Mouse (Mus musculus): ENCODE results near the gene Rsrp1. TPM values are rescaled to one million over a fixed set of nuclear protein-coding genes. Genes with fewer than 3 reads are reported as not detected.
"Not testable (repeated sequence)": the region's sequence is repeated elsewhere in the genome, so short reads cannot be mapped to it uniquely, and the experiment has no call there.

Rsrp1 gene
- polyA plus RNA-seq (2015; fragmentation: Nextera tagmentation; extraction: Ambion mirVana), result 538 and 556 TPM in 2 replicates

DNA sequence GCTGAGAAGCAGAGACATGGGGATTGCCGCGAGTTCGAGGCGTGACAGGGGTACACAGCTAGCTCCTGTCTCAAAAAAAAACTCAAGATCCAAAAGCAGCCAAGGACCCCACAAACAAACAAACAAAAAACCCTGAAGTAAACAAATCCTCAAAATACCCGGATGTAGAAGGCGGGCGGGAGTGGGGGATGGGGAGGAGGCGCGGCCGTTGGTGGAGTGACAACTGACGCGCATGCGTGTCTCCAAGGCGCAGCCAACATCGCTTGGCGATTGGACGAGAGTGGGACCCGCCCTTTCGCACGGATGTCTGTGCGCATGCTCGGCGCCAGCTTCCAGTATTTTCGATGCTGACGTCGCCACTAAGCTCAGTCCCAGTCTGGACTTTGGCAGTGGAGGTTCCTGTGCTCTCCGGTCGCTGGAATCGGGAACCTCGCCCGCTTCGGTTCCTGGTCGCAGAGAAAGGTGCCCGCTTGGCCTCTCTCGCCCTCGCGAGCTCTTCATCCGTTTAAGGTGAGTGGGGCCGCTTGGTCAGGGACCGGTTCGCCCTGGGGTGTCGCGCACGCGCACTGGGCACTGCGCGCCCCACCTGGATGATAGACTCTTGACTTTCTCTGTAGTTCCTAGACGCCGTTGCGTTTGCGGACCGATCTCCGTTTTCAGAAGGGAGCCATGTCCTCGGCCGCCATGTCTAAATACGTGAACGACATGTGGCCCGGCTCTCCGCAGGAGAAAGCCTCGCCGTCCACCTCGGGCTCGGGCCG lies at the start of gene Rsrp1:
Gene Rsrp1 (plus strand): TSS at position 335 of the 761 bp plus-strand sequence.
- peak within 1 kb of the TSS; percentile 96 for H3K4me2 ChIP-seq
- no peaks in the 10 kb centered on the region for H3K27me3 ChIP-seq
- no peaks in the 10 kb centered on the region for H3K9me3 ChIP-seq
- peak within 1 kb of the TSS; percentile 94 for H3K27ac ChIP-seq
- under 1% methylated on average over 64 of the region's 64 CpGs for WGBS
- H3K9ac ChIP-seq, result peak within 1 kb of the TSS; percentile 99
- ATAC-seq (ENCODE audit: low FRiP score), result peak; percentile 93
- H3K4me3 ChIP-seq, result peak within 1 kb of the TSS; percentile 100
- H3K36me3 ChIP-seq, result peaks cover 30% of the 10 kb centered on the region
- H3K4me1 ChIP-seq (replicated peaks), result peaks cover 31% of the 10 kb centered on the region

DNA sequence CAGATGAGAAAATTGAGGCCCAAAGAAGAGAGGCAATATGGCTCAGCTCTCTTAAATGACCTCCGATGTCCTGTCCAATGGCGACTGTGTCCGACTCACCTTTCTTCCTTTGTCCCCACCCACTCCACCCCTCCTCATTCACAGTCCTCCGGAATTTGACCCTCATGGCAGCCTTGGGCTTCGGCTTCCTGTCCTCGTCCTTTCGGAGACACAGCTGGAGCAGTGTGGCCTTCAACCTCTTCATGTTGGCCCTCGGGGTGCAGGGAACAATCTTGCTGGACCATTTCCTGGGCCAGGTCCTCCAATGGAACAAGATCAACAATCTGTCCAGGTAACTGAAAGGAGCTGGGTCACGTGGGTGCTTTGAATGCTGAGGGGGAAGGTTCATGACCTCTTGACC lies 47.2 kb upstream of the Rsrp1 start:
- H3K9me3 ChIP-seq, result no peaks in the 10 kb centered on the region
- no peak overlapping the region for H3K9ac ChIP-seq
- no peak overlapping the region for H3K27ac ChIP-seq
- no peak overlapping the region for H3K4me3 ChIP-seq
- H3K4me1 ChIP-seq (replicated peaks), result peaks cover 10% of the 10 kb centered on the region
- no peaks in the 10 kb centered on the region for H3K36me3 ChIP-seq
- no peak for ATAC-seq (ENCODE audit: low FRiP score)
- no peak overlapping the region for H3K4me2 ChIP-seq
- WGBS, result 81% methylated on average over 9 of the region's 9 CpGs
- peaks cover 5% of the 10 kb centered on the region; the same call in 1 of the 2 replicates for H3K27me3 ChIP-seq

DNA sequence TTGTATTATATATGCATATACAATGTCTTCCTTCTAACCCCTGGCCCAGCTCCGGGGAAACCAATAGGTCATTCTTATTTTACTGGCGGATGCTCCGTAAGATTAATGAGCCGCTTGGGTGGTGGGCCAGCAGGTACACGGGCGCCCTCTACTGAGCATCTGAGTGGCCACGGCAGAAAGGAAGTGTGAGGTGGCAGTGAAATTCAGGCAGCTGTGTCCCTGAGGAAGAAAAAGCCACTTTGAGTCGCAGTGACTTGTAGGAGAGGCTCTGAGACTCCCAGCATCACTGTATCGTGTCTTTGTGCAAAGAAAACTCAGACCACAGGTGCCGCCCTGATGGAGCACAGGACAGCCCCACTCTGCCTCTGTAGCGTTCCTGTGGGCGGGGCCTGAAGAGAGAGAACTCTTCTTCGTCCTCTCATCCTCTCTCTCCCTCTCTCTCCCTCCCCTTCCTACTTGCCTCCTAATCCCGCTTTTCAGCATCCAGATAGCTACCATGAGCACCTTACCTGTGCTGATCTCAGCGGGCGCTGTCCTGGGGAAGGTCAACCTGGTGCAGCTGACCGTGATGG lies 43.9 kb upstream of the Rsrp1 start:
- ATAC-seq (ENCODE audit: low FRiP score), result no peak
- no peak overlapping the region for H3K27ac ChIP-seq
- peak overlapping the region; percentile 49 for H3K9ac ChIP-seq
- peaks cover 10% of the 10 kb centered on the region for H3K4me1 ChIP-seq (replicated peaks)
- H3K4me3 ChIP-seq, result peak overlapping the region; percentile 30
- H3K36me3 ChIP-seq, result no peaks in the 10 kb centered on the region
- peak overlapping the region; percentile 59 for H3K4me2 ChIP-seq
- no peaks in the 10 kb centered on the region for H3K27me3 ChIP-seq
- no peaks in the 10 kb centered on the region for H3K9me3 ChIP-seq
- WGBS, result 3% methylated on average over 17 of the region's 17 CpGs

DNA sequence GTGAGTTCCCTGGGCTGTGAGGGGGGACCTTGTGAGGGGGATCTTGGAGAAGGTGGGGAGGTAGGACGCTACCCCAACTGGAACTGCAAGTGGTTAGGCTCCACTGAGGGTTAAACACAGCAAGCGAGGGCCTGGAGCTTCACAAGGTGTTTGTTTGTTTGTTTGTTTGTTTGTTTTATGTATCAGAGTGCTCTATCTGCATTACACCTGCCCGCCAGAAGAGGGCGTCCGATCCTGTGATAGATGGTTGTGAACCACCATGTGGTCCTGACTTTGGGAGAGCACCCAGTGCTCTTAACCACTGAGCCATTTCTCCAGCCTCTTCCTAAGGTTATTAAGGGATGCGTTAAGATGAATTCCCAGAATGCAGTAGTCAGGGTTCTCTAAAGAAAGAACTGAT lies 43.4 kb upstream of the Rsrp1 start:
- H3K9me3 ChIP-seq, result no peaks in the 10 kb centered on the region
- WGBS, result 38% methylated on average over 6 of the region's 6 CpGs
- H3K4me3 ChIP-seq, result peak overlapping the region; percentile 30
- H3K4me2 ChIP-seq, result peak overlapping the region; percentile 59
- peaks cover 10% of the 10 kb centered on the region for H3K4me1 ChIP-seq (replicated peaks)
- H3K9ac ChIP-seq, result peak overlapping the region; percentile 49
- no peaks in the 10 kb centered on the region for H3K36me3 ChIP-seq
- H3K27me3 ChIP-seq, result no peaks in the 10 kb centered on the region
- ATAC-seq (ENCODE audit: low FRiP score), result no peak
- no peak overlapping the region for H3K27ac ChIP-seq

DNA sequence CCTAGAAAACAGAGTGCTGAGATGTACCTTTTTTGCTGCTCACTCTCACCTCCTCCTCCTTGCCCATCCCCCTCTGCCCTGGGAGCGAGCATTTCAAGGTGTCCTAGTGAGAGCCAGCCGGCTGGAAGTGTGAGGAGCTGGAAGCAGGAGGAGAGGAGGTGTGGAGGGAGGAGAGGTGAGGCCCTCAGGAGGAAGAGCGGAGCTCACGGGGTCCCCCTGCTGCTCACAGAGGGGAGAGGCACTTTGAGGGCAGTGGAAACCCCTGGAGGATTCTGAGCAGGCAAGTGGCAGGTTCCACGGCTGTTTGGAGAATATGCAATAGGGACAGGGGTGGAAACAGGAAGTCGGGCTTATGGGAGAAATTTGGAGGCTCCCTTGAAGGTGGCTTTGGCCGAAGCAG lies 40.1 kb upstream of the Rsrp1 start:
- H3K36me3 ChIP-seq, result no peaks in the 10 kb centered on the region
- no peak overlapping the region for H3K4me3 ChIP-seq
- ATAC-seq (ENCODE audit: low FRiP score), result no peak
- 36% methylated on average over 6 of the region's 7 CpGs for WGBS
- peaks cover 10% of the 10 kb centered on the region for H3K4me1 ChIP-seq (replicated peaks)
- no peak overlapping the region for H3K9ac ChIP-seq
- no peak overlapping the region for H3K27ac ChIP-seq
- no peak overlapping the region for H3K4me2 ChIP-seq
- H3K9me3 ChIP-seq, result no peaks in the 10 kb centered on the region
- H3K27me3 ChIP-seq, result no peaks in the 10 kb centered on the region

DNA sequence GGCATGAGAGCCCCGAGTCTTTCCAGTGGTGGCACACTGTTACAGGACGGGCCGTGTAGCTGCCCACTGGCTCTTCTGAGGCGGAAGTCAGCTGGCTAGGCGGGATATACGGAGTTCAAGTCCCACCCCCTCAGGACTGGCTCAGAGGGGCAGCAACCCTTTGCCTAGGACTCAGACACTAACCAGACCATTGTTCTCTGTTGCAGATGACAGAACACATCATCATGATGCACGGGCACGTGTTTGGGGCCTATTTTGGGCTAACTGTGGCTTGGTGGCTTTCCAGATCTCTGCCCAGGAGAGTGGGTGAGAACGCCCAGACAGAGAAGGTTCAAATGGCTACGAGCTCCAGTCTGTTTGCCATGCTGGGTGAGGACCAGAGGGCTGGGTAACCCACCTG lies 39.6 kb upstream of the Rsrp1 start:
- peaks cover 10% of the 10 kb centered on the region for H3K4me1 ChIP-seq (replicated peaks)
- no peak for ATAC-seq (ENCODE audit: low FRiP score)
- 90% methylated on average over 10 of the region's 10 CpGs for WGBS
- no peak overlapping the region for H3K9ac ChIP-seq
- H3K4me2 ChIP-seq, result no peak overlapping the region
- H3K4me3 ChIP-seq, result no peak overlapping the region
- no peaks in the 10 kb centered on the region for H3K9me3 ChIP-seq
- H3K36me3 ChIP-seq, result no peaks in the 10 kb centered on the region
- no peaks in the 10 kb centered on the region for H3K27me3 ChIP-seq
- H3K27ac ChIP-seq, result no peak overlapping the region

DNA sequence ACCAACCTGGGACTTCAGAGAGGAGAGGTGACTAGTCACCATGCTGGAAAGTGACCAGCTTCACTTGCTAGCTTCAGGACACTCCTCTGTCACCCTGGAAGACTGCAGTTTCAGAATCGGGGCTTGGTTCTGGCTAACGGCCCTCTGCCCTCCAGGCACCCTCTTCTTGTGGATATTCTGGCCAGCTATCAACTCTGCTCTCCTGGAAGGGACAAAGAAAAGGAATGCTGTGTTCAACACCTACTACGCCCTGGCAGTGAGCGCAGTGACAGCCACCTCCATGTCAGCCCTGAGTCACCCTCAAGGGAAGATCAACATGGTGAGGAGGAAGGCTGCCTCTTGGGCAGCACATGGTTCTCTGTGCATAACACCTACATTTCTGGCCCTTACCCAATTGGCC lies 39.0 kb upstream of the Rsrp1 start:
- no peak for ATAC-seq (ENCODE audit: low FRiP score)
- Histone ChIP-seq H3K36me3 (no peaks in the 10 kb centered on the region), H3K4me3 (no peak overlapping the region), H3K27ac (no peak overlapping the region), H3K4me2 (no peak overlapping the region), H3K9me3 (no peaks in the 10 kb centered on the region), H3K9ac (no peak overlapping the region), H3K4me1 (replicated peaks) (peaks cover 7% of the 10 kb centered on the region), H3K27me3 (no peaks in the 10 kb centered on the region)
- WGBS, result 78% methylated on average over 4 of the region's 4 CpGs

DNA sequence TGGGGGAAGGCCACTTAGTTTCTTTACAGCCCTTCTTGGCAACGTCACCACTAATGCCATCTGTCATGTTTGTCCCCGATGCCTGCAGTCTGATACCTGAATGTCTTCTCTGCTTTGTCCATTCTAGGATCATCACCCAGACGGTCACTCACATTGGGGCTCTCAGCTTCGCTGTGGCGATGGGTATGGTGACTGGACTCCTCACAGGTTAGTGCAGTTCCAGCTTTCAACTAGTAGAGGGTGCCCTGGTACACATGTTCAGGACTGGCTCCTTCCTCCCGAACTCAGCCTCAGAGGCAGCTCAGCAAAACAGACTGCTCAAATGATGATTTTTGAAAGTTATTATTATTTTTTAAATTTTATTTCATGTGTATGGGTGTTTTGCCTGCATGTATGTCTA lies 31.3 kb upstream of the Rsrp1 start:
- ATAC-seq (ENCODE audit: low FRiP score), result no peak
- Histone ChIP-seq H3K9ac (no peak overlapping the region), H3K4me2 (no peak overlapping the region), H3K36me3 (peaks cover 19% of the 10 kb centered on the region), H3K4me3 (no peak overlapping the region), H3K27me3 (no peaks in the 10 kb centered on the region), H3K9me3 (no peaks in the 10 kb centered on the region), H3K4me1 (replicated peaks) (0 out of 2 replicates have a peak, but pooled peaks cover 3% of the 10 kb centered on the region), H3K27ac (no peak overlapping the region)
- 82% methylated on average over 6 of the region's 6 CpGs for WGBS

DNA sequence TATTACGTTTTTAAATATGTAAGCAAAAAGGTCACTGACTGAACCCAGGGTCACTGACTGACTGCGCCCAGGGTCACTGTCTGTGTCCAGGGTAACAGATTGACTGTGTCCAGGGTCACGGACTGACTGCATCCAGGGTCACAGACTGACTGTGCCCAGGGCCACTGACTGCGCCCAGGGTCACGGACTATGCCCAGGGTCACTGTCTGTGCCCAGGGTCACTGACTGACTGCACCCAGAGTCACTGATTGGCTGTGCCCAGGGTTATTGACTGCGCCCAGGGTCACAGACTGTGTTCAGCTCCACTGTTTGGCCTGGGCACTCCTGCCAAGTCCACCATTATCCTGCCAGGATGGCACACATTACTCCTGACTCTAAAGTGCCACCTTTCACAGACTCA lies 26.1 kb upstream of the Rsrp1 start:
- H3K4me1 ChIP-seq (replicated peaks), result 0 out of 2 replicates have a peak, but pooled peaks cover 3% of the 10 kb centered on the region
- H3K4me3 ChIP-seq, result no peak overlapping the region
- no peak for ATAC-seq (ENCODE audit: low FRiP score)
- peaks cover 69% of the 10 kb centered on the region for H3K36me3 ChIP-seq
- no peaks in the 10 kb centered on the region for H3K27me3 ChIP-seq
- no peaks in the 10 kb centered on the region for H3K9me3 ChIP-seq
- 88% methylated on average over 6 of the region's 6 CpGs for WGBS
- no peak overlapping the region for H3K27ac ChIP-seq
- no peak overlapping the region for H3K9ac ChIP-seq
- no peak overlapping the region for H3K4me2 ChIP-seq

DNA sequence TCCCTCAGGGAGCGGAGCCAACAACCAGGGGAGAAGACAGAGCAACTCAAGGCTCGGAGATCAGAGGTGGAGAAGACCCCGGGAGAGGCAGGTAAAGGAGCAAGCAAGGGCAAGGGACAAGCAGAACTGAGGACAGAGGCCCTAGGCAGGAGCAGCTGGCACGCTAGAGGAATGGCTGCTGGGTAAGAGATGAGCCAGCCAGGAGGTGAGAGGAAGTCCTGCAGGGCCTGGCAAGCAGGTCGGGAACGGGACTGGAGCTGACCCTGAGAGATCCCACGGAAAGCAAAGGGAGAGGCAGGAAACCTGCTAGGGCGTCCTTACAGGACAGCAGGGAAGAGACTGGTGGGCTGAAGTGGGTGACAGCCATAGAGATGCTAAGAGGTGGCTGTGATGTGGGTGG lies 22.3 kb upstream of the Rsrp1 start:
- Histone ChIP-seq H3K9ac (no peak overlapping the region), H3K4me2 (no peak overlapping the region), H3K27ac (no peak overlapping the region), H3K4me3 (no peak overlapping the region), H3K4me1 (replicated peaks) (no peaks in the 10 kb centered on the region), H3K27me3 (no peaks in the 10 kb centered on the region), H3K9me3 (no peaks in the 10 kb centered on the region), H3K36me3 (peaks cover 99% of the 10 kb centered on the region)
- no peak for ATAC-seq (ENCODE audit: low FRiP score)
- 94% methylated on average over 8 of the region's 8 CpGs for WGBS

DNA sequence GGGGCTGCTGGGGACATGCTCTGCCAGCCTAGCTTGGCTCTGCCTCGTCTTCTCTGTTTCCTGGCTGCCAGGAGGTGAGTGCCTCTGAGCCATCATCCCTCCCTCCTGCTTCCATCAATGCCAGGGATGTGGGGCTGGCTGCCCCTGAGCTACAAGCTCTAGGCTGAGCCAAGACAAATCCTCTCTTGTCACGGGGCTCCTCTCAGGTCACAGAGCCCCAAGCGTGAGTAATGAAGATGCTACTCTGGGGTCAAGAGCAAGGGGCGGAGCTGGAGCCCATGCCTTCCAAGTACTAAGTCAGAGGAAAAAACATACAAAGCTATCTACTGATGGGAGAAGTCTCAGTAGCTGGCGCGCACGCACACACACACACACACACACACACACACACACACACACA lies 20.3 kb upstream of the Rsrp1 start:
- Histone ChIP-seq H3K4me3 (no peak overlapping the region), H3K4me1 (replicated peaks) (no peaks in the 10 kb centered on the region), H3K36me3 (peaks cover 100% of the 10 kb centered on the region), H3K27me3 (no peaks in the 10 kb centered on the region), H3K4me2 (no peak overlapping the region), H3K9ac (no peak overlapping the region), H3K9me3 (no peaks in the 10 kb centered on the region), H3K27ac (no peak overlapping the region)
- no peak for ATAC-seq (ENCODE audit: low FRiP score)
- 72% methylated on average over 7 of the region's 7 CpGs for WGBS

DNA sequence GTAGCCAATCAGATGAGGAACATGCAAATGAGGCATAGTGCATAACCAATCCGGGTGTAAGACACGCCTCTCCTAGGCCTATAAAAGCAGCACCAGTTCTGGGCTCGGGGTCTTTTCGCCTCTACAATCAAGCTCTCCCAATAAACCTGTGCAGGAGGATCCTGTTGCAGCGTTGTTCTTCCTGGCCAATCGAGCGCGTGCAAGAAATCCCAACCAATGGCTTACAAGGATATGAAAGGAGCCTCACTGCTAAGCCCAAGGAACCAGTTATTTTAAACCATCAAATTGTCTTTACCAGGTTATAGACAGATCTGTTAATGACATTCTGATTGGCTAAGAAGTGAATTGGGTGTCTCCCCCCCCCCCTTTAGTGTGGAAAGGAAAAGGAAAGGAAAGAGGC lies 12.0 kb upstream of the Rsrp1 start:
- H3K27ac ChIP-seq; H3K27me3 ChIP-seq; H3K9me3 ChIP-seq; H3K4me3 ChIP-seq; H3K4me2 ChIP-seq; ATAC-seq (ENCODE audit: low FRiP score); H3K9ac ChIP-seq: not testable (repeated sequence)
- Histone ChIP-seq H3K36me3 (peaks cover 50% of the 10 kb centered on the region), H3K4me1 (replicated peaks) (peaks cover 22% of the 10 kb centered on the region)
- WGBS, result 98% methylated on average over 8 of the region's 8 CpGs

DNA sequence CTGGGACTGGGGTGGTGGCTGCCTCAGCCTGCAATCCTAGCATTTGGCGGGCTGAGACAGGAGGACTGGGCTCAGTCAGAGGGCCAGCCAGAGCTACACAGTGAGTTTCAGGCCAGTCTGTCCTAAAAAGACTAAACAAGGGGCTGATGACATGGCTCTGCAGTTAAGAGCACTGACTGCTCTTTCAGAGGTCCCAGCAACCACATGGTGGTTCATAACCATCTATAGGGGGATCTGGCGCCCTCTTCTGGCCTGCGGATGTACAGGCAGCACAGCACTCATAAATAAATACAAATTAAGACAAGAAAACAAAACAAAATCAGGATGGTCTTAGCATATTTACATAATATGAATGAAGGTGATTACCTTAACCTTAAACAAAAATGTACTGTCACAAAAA lies 10.0 kb upstream of the Rsrp1 start:
- Histone ChIP-seq H3K27me3 (no peaks in the 10 kb centered on the region), H3K27ac (no peak overlapping the region), H3K9me3 (no peaks in the 10 kb centered on the region), H3K36me3 (peaks cover 30% of the 10 kb centered on the region), H3K4me2 (peak overlapping the region; percentile 69), H3K4me3 (peak overlapping the region; percentile 94), H3K4me1 (replicated peaks) (peaks cover 22% of the 10 kb centered on the region), H3K9ac (no peak overlapping the region)
- no peak for ATAC-seq (ENCODE audit: low FRiP score)
- 31% methylated on average over 3 of the region's 3 CpGs for WGBS

Measured in hindbrain, embryonic 13.5 days (tissue).